Mouse (Mus musculus) gastrocnemius, postnatal 4 days (tissue): ENCODE results near the gene Rasa2. TPM values are rescaled to one million over a fixed set of nuclear protein-coding genes. Genes with fewer than 3 reads are reported as not detected.
"Not testable (repeated sequence)": the region's sequence is repeated elsewhere in the genome, so short reads cannot be mapped to it uniquely, and the experiment has no call there.

Experiments used
- DNase-seq, 2 experiments: peaks; one replicate each; pipeline ENCODE4 v3.0.0; 2021 to 2022; ENCODE audit warnings: low spot score in 2 of 2, mixed read lengths in 2 of 2
- total RNA-seq, 2 experiments: library from RNA; stranded (reverse); gene quantifications; 2 replicates each; pipeline ENCODE4 v1.2.3; 2021

The Rasa2 gene
- total RNA-seq, 2 experiments from 2014 or later: 9.7 to 9.8 TPM

DNA sequence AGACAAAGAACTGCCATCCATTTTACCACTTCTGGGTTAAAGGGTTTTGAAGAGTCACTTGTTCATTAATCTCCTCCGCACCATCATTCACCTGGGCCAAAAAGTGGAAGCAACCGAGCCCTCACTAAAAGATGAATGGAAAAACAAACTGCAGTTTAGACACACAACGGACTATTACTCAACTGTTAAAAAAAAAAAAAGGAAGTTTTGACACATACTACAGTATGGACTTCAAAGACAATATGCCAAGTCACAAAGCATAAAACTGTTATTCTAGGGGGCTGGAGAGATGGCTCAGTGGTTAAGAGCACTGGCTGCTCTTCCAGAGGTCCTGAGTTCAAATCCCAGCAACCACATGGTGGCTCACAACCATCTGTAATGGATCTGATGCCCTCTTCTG, 12.6 kb upstream of the Rasa2 start:
- DNase-seq: not testable (repeated sequence)

DNA sequence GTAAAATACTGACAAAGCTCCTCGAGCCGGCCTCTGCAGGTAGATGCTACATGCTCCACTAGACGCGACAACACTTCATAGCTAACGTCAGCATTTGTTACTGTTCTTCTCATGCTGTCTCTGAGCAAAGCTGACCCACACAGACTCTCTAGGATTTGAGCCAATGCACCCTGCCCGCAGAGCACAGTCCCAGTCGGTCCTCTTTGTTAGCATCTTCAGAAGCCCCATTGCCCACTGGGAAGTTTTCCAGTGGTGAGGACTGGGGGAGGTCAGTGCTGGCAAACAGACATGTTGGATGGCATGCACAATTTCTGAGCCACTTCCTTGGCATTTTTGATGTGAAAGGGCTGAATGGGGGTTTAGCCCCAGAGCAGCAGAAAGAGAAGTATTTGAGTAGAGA, 8.0 kb upstream of the Rasa2 start:
- DNase-seq: no peak

DNA sequence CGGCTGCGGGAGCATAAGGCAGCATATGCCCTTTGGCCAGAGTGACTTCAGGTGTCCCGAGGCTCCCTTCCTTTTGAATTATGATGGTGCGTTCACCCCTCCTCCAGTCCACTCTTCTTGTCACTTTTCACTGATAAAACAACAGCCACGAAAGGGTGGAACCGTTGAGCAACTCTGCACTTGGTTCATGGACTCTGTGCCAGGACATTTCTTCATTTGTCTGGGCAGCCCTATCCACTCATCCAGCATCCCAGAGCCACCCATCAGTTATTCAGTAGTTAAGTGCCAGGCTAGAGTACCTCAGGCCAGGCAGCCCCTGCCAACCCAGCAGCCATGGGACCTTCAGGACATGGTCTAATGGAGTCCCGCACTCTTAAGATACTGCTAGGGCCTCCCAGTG, 7.1 kb upstream of the Rasa2 start:
- no peak for DNase-seq

DNA sequence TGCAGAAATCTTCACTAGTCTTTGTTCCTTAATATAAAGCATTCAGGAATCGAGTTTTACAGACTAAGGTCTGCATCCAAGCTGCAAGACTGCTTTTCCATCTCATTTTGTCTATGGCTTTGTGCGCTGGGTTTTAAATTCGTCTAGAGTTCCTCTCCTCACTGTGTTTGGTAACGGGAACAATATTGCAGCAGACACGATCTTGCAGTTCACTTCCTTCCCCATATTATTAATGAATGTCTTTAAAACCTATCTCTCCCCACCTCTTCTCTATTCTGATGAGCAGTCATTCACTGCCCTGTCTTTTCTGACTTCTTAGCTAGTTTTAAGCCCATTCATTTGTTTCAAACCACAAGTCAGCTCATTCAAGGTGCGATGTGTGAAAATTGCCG, 5.7 kb upstream of the Rasa2 start:
- no peak for DNase-seq

DNA sequence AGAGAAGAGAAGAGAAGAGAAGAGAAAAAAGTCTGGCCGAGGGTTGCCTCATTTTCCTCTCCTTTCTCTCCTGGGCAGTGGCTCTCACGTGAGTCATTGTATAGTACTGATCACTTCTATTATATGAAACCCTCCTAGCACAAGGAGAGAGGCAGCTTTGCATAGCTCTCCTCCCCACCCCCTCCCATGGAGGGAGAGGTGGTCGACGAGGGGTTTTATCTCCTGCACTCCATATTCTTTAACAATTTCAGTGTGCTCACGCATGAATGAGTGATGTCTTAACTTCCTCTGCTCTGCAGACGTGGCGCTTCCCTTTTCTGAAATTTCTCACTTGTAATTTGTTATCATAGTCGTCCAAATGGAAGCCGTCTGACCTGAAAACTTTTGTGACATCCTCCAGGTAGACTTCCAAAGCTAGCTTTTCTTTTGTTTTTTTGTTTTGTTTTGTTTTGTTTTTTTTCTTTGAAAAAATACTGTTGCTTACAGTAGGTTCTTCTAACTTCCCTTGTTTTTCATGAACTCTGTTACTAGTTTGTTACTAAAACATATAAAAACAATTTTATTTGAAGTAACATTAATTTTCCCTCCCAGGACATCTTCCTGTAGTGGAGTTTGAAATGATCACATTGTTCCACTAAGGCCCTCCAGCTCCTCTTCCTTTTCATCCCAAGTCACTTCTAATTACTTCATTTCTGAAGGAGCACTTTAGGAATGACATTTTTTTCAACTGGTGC, 5.2 kb upstream of the Rasa2 start:
- no peak for DNase-seq

DNA sequence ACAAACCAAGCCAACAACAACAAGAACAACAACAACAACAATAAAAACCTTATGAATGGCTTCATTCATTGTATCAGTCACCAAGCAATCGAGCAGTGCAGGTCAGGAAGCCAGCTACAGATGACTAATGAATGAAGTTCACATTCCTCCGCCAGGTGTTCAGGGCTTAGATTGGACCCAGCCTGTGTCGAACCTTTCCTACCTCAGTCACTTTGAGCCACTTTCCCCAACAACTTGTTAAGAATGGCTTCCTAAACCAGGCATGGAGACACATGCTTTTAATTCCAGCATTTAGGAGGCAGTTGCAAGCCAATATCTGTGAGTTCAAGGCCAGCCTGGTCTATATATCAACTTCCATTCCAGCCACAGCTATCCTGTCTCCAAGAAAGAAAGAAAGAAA, 4.5 kb upstream of the Rasa2 start:
- DNase-seq: no peak

DNA sequence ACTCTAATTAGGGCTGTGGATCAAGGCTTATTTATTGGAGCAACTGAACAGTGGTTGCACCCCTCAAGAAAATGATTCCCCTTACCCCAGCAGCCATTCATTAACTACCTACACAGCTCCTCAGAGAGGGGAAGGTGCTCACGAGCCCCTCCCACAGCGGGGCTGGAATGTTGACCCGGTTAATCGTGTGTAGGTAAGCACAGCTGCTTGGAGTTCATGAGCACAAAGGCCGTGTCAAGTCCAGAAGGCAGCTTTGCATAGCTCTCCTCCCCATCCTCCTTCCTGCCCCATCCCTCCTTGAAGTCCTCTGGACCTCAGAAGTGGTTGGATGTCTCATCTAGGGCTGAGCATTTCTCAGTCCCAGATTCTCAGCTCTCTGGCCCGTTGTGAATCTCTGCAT, 3.8 kb upstream of the Rasa2 start:
- DNase-seq: no peak

DNA sequence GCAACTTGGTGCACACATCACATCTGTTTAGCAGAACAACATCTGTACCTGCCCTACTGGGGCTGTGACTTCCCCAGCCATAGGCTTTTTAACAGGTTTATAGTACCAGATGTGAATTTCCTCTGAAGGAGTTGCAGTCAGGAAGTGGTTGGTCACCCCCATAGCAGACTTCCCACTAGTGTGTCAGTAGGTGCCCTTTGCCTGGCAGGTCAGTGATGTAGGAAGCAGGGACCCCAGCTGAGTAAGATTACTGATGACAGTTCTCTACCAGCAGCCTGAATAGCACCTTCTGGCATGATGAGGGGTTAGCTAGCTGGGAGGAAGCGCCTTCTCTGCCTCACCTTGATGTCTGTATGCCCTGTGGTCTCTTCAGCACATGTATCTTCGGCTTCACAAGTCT, 2.4 kb upstream of the Rasa2 start:
- DNase-seq: no peak

DNA sequence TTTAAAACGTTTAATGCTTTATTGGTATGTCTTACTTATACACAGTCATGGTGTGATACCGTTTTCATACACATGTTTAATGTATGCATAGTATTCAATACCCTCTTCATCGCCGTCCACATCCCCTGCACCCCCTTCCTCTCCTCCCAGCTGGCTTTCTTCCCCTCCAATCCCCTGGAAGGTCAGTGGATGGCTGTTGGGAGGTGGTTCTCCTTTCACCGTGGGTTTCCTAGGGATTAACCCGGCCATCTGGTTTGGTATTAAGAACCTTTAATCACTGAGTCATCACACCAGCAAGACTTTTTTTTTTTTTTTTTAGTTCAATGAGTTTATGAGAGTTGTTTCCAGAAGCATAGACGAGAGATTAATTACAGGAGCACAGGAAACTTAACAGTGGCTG, 1.3 kb upstream of the Rasa2 start:
- no peak for DNase-seq

DNA sequence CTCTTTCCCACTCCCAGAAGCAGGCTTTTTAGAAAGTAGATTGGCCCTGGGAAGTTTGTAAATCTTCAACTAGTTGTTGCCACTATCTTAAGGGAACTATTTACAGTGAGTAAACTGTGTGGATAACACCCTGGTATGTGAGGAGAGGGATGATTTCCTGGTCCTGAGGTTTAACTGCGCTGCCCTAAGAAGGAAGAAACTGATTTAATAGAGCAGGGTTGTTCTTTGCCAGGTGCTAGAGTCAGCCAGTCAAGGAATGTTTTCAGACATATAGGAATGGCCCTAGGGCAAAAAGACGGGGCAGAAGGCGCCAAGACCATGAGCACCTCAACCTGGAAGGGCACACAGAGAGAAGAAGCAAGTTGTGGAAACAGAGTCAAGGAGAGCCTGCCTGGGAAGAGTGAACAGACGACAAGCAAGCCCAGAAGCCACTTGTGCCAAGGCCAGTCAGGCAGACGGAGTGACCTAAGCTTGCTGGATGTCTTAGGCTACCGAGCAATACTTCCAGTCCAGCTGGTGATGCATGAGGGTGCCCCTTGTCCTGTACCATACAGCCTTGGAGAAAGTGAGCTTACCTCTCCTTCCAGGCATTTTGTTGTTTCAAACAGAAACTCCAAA, 765 bp upstream of the Rasa2 start:
- no peak for DNase-seq

DNA sequence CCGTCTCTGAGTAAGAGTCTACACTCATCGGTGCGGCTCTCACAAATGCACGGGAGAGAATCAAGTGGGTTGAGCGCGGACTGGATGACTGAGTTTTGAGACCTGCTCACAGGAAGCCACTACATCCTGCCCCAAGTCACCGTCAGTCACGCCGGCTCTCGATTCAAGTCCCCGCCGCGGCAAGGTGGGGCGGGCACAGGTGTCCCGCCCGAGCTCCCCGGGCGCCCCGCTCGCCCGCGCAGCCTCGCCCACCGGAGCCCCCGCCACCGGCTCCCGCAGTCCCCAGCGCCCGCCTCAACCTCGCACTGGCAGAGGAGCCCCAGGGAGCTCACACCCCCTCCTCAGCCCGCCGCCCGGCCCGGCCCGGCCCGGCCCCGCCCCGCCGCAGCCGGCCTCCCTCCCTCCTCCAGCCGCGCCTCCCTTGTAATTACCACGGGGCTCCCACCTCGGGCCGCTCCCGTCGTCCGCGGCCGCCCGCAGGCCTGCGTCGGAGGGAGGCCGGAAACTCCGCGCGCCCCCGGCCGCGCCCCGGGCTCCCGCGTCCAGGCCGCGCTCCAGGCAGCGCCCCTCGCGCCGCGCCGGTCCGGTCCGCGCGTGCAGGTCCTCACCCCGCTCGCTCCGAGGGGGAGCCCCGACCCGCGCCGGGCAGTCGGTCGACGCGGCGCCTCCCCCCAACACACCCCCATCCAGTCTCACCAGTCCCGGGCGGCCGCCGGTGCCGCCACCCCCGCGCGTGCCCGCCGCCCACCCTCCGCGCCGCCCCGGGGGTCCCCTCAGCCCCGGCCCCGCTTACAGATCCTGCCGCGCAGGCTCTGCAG, 637 bp downstream of the Rasa2 start:
- DNase-seq: peak; percentile 30 to 57

DNA sequence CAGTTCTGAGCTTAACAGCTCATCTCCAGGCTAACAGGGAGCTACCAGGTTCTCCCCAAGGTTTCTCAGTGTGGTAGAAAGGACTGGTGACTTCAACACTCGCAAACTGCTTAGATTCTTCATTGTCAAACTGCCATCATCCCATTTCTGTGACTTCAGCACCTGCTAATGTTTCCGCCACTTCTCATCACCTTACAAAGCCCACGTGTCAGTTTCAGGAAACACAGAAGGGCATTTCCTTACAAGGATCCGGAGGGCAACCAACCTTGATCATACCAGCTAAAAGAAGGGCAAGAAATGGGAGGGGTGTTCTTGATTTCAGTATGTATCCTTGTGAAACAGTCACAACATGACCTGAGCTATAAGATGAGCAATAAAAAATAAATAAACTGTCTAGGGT, 2.3 kb downstream of the Rasa2 start:
- no peak for DNase-seq

DNA sequence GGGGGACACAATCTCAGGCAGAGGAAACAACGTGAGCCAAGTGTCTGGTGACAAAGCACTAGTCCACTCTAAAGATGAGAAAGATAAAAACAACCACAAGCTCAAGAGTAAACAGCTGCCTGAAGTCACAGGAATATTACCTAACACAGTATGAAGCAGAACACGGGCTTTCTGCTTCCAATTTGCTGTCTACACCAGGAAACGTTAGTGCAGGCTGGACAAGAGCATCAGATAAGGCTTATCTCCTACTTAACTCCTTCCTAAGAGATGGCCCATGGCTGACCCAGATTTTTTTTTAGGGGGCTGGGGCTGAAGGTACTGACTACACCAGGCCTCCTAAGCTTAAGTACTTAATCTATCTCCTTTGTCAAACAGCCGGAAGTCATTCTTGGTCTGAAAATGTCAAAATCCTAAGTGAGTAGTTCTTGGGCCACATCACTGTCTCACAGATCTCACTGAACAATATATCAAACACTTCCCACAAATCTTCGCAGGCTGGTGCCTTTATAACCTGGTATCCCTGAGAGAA, 3.8 kb downstream of the Rasa2 start:
- DNase-seq: no peak

DNA sequence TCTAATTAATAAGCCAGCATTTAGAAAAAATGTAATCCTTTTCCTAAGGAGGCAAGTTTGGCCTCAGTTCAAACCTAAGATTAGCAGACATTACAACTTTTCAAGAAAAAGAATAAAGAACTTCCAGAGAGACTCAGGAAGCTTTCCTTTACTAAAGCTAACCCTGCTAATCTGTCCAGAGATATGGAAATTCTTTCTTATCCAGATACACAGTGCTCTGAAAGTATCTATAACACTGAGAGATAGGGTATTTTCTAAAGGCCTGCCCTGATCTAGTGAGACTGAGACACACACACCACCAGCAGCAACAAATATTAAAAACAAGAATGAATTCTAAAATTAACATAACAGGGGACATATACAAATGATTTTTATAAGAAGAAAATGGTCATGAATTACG, 4.4 kb downstream of the Rasa2 start:
- no peak for DNase-seq

DNA sequence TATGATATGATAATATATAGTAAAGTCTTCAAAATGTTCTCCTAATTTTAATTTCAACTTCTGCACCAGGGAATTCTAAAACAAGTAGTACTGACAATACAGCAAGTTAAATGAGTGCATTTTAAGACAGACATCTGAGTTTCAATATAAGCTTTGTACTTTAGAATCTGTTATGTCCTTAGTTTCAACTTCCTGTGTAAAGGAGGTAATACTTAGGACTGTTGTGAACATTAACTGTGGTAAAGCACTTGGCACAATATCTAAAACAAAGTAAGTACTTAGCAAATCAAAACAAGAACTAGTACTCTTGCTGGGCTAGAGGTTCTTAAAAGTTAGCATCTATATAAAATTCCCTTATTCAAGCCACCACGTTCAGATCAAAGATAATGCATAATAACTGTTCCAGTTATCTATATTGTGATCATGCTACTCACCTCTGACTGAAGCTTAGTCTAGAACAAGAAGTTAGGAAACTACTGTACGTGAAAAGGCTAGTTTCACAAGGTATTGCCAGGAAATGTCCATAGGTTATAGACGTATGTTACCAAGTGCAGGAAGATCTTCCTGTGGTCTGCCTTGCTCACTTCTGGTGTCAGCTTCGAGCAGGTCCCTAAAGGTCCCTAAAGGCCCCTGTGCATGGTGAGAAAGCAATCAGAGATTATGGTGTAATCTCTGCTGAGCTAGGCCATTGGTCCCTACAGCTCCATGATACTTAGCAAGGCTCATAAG, 12.8 kb downstream of the Rasa2 start:
- no peak for DNase-seq

DNA sequence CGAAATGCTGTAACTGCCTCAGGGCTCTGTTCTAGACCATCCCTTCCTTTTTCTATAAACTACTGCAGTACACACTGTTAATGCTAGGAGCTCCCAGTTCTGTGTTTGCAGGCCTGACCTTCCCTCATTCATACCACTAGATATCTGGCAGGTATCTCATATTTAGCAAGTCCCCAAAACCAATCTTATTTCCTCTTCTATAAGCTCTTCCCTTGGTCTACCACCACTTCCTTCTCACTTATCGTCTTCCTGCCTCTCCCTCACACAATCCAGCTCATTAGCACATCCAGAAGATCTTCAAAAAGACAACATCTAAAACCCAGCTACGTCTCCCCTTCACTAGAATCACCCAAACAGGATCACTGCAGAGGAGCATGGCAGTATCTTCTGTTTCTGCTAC, 19.1 kb downstream of the Rasa2 start:
- no peak for DNase-seq

DNA sequence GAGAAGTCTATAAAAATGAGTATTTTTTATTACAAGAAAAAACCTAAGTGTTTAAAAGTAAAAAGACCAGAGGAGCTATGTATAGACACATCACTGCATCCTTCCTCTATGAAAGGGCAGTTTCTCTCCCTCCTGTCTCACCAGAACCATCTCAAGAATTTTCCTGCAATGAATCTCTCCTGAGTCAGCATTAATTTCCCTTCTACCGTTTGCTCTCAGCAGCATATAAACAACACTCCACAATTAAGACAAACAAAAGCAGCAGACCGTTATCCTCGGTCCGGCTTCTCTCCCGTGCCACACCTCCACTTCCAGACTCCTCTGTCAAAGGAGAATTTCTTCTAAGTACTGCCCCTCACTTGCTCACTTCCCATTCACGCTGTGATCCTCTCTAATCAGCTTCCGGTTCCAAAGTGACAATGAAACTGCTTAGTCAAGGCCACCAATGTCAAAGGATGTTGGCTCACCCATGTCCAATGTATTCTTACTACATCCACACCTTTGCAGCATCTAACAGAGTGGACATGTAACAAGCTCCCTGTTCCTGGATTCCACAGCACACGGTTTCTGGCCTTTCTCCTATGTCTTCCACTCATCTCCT, 19.6 kb downstream of the Rasa2 start:
- DNase-seq: no peak

DNA sequence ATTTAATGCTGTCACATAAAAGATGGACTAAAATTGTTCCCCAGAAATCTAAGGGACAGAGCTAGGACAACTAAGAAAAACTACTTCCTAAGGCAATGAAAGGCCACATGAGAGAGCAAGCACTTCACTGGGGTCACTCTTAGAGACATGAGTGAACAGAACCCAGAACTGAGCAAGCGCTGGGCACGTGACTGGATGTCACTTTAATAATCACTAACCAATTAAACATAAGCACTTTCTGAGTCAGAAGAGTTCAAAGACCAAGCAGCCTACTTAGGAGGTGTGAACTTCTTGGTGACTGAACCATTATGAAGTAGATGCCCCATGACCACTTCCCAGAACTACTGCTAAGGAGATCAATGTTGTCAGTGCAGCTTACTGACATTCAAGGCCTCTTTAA, 20.6 kb downstream of the Rasa2 start:
- DNase-seq: no peak

DNA sequence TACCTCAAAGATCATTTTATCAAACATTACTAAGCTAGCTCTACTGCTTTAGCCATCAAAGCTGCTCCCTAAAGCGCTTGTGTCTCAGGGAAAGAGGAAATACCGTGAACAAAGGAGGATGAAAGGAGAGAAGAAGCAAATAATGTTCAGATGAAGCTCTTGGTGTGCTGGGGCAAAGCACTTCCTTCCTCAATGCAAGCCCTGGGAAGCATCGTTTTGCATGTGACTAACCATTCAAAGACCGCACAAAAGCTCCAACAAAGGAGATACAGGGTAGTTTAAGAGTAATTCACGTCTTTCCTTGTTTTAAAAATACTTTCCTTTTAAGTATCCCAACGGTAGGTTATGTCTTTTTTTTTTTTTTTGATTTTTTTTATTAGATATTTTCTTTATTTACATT, 28.0 kb downstream of the Rasa2 start:
- no peak for DNase-seq

DNA sequence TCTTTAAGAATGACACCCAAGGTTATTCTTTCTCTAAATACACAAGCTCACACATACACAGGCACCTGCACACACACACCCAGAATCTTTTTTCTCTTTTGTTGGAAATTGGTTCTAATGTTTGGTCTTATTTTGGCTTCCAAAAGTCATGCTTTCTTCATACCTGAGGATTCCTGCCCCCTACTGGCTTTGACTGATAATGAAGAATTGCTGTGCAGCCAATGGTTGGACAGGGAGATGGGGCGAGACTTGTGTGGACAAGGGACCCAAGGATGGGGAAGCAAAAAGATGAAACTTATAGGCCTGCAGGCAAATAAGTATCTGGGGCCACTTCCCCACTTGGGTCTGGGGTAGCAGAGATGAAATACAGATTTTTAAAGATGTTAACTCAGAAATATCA, 33.5 kb downstream of the Rasa2 start:
- DNase-seq: no peak
